Mouse (Mus musculus) right cerebral cortex, postnatal 14 days (tissue): ENCODE data around the gene Helq.

Source experiments
- DNase-seq: peaks from one replicate; pipeline ENCODE4 v3.0.0; 2022

The Helq gene

DNA sequence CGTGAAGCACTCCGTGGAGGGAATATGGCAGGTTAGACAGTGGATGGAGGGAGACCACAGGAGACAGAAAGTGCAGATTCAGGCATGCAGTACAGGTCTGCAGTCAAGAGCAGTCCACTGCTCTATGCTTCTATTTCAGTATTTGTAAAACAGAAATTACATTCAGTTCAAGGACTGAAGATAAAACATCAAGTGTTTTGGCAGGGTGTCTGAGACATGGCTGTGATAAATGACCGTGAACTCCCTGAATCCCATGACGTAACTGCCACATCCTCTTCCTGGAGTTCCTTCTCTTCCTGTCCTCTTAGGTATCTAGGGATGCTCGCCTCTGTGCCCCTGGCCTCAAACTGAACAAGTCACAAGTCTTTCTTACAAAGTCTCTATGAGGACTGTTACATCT is 21.5 kb downstream of the Helq start:
- DNase-seq, result no peak

DNA sequence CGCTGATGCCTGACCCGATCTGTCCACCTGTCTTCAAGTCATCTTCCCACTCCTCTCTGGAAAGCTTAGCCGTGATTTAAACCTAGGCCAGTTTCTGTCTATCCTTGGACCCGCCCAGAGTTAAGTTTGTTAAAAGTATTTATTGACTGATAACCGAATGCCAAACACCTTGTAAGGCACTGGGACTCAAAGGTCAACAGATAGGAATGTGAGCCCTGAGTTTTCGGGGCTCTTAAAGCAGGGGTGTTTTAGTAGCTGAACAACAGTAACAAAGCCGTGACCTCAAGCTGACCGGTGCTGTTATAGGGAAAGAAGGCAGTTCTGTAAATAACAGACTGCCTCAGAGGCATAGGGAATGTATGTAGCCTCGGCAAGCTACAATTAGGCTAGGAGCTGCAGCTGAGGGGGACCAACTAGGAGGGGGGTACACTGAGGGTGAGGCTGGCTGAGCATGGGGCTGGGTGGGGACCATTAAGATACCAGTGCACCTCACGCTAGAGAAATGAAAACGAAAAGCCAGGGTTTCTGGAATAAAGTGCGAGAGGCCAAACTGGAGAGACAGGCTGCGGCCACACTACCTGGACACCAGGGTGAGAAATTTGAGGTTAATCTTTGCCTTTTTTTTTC is 22.5 kb downstream of the Helq start:
- DNase-seq, result no peak

DNA sequence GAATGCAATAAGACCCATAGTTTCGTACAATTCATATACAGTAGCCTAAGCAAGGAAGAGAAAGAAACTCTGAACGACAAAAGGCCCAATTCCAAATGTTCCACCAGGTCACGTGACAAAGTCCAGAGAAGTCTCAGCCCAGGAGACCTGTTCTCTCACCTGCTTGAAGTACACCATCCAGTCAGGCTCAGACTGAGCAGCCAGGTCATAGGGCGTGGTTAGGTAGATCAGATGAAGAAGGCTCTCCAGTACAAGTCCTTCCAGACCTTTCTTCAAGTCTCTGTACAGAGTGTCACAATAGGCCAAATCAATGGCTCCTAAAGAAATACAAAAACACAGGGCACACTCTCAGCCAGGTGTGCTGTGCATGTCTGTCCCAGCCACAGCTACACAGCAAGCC is 26.8 kb downstream of the Helq start:
- DNase-seq, result no peak

DNA sequence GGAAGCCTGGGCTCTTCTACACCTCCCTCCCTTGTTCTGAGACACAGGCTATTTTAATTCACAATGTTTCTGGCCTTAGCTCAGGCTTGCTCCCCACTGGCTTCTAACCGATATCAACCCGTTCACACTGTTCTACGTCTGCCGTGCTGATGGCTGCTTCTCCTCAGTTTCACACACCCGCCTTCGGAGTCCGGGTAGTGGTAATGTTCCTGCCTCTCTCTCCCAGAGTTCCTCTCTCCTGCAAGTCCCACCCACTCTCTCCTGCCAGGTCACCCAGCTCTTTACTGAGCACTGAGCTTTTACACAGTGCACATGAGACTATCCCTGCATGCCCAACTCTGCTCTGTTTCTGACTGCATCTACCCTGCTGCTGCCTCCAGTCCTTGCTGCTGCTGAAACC is 32.4 kb downstream of the Helq start:
- no peak for DNase-seq

DNA sequence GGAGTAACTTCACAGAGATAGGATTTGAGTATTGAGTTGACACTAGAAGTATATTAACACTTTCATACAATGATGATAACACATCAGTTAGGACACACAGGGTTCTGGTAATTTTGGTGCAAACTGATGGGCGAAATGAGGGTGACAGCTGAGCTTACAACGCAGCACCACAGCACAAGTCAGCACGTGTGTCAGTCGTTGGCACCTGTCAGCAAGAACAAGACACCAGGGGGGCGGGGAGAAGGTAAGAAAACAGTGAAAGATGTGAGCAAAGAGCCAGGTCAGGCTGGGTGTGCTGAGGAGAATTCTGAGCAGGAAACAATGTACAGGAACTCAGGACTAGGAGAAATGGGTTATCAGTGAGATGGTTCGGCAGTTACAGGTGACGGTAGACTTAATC is 36.7 kb downstream of the Helq start:
- no peak for DNase-seq

DNA sequence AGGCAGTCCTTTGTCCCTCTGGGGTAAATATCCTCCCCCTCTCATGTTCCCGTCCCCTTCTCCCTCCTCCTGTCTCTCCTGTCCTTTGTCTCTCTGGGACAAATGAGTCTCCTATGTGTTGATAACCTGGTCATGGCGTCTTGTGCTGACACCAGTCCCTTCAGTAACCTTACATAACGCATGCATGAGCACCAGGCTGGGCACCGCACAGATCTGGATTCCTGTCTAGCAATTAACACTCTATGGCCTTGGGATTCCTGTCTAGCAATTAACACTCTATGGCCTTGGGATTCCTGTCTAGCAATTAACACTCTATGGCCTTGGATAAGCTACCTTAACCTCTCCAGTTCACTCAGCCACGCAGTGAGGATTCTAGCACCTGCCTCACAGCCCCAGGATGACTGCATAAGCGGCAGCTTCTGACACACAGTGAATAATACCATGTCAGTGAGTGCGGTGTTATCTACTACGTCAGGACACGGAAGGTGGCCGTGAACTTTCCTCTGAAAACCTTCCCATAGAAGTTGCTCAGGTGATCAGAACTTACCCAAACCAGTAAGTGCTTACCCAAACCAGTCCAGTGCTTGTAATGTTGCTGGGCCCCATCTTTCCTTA is 38.2 kb downstream of the Helq start:
- no peak for DNase-seq

DNA sequence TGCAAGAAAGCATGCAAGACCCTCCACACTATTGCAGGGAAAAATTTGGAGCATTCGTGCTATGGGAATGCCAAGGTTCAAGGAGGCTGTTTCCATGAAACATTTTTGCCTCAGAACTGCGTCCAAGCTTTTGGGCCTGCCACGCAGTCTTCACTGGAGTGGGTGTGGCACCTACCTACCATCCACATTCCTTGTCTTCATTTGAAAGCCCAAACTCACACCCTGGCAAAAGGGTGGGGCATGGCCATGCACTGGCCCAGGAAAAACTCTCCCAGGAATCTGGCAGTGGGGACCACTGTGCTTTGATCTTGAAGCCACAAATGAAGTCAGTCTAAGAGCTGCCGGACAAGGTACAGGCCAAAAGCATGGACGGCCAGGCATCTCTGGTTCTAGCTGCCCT is 40.3 kb downstream of the Helq start:
- DNase-seq, result no peak

DNA sequence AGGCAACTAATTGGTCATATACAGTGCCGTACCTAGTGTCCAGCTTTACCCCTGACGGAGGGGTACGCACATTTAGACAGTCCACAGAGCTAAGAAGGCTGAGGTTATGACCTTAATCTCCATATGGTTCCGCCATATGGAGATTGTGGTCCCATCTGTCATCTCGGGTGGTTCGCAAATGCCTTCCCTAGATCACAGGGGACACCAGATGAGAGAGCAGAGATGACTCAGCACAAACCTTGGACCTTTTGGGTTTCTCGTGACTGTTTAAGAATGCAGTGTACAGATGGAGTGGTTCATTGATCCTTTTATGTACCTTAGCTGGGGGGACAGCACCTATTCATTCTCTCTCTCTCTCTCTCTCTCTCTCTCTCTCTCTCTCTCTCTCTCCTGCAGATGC is 45.0 kb downstream of the Helq start:
- DNase-seq, result no peak

DNA sequence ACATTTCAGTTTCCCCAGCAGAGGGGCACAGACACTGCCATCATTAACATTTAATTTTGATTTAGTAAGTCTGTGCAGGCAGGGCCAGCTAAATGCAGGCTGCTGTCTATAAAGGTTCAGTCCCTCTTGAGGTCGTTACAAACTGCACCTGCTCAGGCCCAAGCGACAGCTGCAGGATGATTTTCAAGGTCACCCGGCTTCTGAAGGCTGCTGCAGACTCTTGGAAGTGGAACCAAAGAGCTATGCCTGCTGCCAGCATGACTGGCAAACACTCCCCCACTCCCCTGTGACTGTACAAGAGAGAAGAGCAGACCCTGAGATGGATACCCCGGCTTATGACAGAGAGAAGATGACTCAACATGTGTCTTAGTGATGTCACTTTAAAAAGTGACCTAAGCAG is 46.7 kb downstream of the Helq start:
- DNase-seq, result no peak

DNA sequence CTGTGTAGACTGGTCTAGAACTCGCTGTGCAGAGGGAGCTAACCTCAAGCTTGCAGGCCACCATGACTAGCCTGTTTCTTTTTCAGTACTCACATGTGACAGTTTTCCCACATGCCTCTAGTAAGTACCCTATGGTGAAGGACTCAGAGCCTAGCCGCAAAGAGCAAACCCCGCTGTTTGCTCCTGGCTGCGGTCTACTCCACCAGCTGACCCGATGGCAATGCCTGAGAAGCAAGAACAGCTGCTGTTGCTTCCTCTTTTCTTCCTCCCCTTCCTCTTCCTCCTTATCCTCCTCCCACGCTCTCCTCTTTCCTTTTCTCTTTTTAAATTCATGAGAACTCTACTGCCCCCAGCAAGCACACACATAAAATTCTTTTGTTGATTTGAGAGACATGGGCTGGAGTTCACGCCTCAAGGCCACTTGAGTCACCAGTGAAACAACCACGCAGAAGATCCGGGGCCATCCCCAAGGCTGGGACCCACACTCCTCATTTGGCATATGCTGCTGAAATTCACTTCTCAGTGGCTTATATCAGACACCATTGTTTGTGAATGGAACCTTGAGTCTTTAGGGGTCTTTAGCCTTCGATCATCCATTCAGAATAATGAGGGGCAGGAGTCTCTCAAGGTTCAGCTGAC is 47.7 kb downstream of the Helq start:
- DNase-seq, result no peak

DNA sequence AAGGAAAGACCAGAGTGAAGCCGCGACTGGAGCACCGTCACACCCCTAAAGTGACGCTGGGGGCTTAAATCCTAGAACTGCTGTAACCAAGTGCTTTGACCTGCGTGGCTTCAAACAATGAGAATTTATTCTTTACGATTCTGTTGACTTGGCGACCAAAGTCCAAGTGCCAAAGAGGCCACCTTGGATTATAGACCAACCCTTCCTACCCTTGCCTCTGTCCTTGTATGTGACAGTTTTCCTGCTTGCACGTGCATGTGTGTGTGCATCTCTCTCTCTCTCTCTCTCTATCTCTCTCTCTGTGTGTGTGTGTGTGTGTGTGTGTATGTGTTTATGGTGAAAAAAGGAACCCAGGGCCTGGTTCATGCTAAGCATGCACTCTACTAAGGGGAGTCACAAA is 59.6 kb downstream of the Helq start:
- DNase-seq, result no peak

DNA sequence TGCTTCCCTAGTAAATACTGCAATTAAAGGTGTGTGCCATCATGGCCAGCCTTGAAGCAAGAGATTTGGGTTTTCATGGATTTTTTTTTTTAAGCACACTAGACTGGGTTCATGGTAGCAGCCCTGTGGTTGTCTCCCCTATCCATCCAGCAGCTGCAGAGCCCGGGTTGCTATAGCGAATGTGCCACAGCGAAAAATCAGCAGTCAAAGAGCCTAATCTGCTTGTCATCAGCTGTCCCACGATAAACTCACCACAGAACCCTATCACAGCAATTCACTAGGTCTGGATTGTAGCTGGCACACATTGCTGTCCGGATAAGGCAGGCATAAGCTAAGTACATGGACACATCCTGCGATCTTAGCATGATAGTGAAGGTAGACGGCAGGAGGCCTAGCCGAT is 61.5 kb downstream of the Helq start:
- no peak for DNase-seq

DNA sequence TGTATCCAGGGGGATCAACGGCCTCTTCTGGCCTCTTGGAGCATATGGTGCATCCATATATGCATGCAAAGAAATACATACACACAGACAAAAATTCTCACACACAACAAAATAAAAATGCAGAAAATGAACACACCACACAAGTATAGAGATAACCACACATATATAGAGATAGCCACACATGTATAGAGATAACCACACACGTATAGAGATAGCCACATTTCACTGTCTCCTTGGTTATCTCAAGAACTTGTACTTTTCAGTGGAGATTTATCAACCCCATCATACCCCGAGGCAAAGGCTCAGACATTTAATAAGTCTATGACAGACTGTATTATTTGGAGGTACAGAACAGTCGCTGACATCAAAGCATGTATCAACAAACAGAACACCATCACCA is 63.9 kb downstream of the Helq start:
- DNase-seq, result no peak

DNA sequence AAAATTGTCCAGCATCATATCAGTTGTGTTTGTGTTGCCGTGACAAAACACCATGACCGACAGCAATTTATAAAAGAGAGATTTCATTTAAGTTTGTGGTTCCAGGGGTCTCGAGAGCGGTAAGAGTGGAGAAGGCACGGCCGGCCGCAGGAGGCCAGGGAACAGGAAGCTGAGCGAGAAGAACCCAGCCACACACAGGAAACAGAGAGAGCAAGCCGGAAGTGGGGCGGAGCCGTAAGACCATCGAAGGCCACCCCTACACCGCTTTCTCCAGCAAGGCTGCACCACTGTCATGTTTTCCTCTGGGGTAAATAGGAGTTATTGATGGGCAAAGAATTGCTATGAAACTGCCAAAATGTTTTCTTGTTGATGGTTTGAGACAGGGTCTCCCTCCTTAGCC is 69.6 kb downstream of the Helq start:
- no peak for DNase-seq

DNA sequence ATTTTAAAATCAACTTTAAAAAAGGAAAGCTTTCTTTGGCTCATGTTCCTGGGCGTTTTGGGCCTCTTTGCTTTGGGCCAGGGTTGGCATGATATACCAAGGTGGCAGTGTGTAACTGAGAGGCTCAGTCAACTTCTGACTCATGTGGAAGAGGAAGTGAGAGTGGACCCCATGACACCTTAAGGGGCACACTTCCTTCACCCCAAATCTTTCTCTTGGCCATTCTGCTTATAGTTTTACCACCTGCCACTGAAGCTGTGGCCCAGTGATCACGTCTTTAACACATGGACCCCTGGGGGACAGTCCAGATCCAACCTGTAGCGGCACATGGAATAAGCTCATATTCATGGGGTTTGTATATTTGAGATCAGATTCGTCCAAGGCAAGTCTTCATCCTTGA is 72.4 kb downstream of the Helq start:
- no peak for DNase-seq

DNA sequence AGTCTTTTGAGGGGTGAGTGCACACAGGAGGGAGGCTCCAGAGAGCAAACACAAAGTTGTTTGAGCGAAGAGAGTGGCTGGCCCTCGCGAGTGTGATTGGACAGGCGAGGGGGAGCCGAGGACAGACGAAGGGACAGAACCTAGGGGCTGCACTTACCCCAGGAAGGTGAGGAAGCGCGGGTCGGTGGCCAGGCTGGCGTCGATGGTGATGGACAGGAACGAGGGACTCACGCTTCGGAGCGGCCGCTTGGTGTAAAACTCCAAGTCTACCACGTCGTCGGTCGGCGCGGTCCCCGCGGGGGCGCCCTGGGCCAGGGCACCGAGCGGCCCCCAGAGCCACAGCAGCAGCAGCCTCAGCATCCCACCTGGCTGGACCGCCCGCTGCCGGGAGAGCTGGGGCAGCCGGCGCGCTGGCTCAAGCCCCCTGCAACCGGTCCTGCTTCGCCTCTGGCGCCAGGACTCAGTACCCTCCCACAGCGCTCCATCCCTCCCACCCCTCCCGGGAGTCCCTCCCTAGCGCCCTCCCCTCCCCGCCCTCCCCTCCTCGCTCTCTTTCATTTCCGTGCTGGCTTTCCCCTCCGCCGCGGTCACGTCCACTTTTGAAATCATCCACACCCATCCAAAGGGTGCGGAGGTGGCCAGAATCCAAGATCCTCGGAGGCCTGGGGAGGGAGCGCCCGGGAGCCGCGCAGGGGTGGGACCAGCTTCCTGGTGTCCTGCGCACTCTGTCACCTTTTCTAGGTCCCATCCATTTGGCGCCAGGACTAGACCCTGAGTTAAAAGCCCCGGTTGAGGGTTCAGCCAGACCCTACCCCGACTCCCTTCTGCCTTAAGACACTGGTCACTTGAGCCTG is 78.9 kb downstream of the Helq start, which contains the start of gene Hpse:
Gene Hpse (minus strand): TSS at position 482 of the 854 bp plus-strand sequence.
- DNase-seq, result peak; percentile 11

DNA sequence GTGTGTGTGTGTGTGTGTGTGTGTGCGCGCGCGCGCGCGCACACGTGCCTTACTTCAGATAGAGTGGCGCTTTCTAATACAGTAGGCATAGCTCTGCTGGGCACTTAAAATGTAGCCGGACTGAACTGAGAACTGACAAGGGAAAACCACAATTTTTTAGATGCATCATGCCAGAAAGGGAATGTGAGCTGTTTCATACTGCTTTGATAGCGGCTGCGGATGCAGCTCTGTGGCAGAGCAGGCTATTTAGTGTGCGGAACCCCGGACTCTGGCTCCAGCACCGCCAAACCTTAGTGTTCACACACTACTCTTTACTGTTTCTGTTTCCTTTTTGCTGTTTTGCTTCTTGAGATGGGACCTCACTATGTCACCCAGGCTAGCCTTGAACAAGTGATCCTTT is 81.6 kb downstream of the Helq start:
- DNase-seq, result no peak
